Mouse (Mus musculus): Measurements from ENCODE around the gene Slmap.

- TF ChIP-seq CTCF (IDR thresholded peaks at IDR 0.05; ENCODE audit: borderline replicate concordance, insufficient read depth, low read length) (no peak), POLR2A (IDR thresholded peaks at IDR 0.05; ENCODE audit: low read depth, low read length) (no peak)
These were observed 13.1 kb upstream of the Slmap start for GRCm38 (mm10) chr14:26547516-26548488.

All from embryonic fibroblast, embryonic 13.5 days (primary cell).